Mouse (Mus musculus): ENCODE measurements around the gene Adarb1.

Adarb1 gene

GRCm38 (mm10) chr10:77255231-77255630 is 162.8 kb downstream of the Adarb1 start:
- in situ Hi-C loops (cut with MboI; ENCODE audit: low pct_unique_long_range_greater_than_20kb in 1 of 2, low sequenced_read_pairs in 2 of 2, unreplicated experiment in 1 of 2), result no loop called here

GRCm38 (mm10) chr10:77252790-77253189 is 165.3 kb downstream of the Adarb1 start:
- in situ Hi-C loops (cut with MboI; ENCODE audit: low pct_unique_long_range_greater_than_20kb in 1 of 2, low sequenced_read_pairs in 2 of 2, unreplicated experiment in 1 of 2), result loop anchor here (5.0 kb wide), 1 partner anchor 120 kb away; no protein-coding TSS in a partner anchor

- in situ Hi-C loops (cut with MboI; ENCODE audit: low pct_unique_long_range_greater_than_20kb in 1 of 2, low sequenced_read_pairs in 2 of 2, unreplicated experiment in 1 of 2), result loop anchor here (5.0 kb wide), 1 partner anchor 120 kb away; no protein-coding TSS in a partner anchor
These were observed 166.1 kb downstream of the Adarb1 start for GRCm38 (mm10) chr10:77251784-77252539.

DNA sequence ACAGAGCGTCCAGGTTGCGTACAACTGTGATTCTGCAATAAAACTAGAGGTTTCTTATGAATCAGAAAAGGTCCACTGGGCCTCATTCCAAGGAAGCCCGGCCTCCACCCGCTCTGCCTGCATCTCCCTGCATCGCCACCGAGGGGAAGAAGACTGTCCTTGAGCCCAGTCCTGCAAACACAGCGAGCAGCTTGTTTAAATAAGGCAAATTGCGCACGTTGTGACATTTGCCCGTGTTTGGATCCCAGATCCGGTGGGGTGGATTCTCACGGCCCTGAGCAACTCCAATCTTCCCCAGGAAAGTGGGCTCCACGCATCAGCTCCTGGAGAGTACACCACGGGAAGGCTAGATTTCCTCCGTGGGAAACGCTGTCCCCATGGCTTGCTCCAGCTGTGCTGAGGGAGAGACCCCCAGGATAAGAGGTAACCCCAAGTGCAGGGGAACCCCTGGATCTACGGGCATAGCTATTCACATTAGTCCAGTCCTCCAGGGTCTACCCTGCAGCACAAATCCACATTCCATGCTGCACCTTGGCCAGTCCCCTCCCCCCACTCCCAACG is 166.8 kb downstream of the Adarb1 start:
- in situ Hi-C loops (cut with MboI; ENCODE audit: low pct_unique_long_range_greater_than_20kb in 1 of 2, low sequenced_read_pairs in 2 of 2, unreplicated experiment in 1 of 2), result loop anchor here (5.0 kb wide), 1 partner anchor 119 kb away; no protein-coding TSS in a partner anchor

DNA sequence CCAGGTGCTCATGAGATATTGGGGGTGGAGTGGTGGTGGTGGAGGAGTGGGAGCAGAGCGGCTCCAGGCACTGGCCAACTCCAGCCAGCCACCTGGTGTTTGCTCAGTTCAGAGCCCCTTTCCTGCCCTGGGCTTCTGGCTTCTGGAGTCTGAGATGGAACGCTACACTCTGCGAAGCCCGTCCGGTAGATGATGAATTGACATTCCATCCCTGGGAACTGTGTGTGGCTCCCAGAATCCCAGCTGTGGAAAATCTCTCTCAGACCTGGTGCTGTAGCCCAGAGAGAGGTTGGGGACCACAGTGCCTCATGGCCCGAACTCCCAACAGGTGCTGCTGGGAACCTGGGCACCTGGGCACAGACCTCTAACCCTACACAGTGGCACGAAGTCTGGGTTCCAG is 170.4 kb downstream of the Adarb1 start:
- in situ Hi-C loops (cut with MboI; ENCODE audit: low pct_unique_long_range_greater_than_20kb in 1 of 2, low sequenced_read_pairs in 2 of 2, unreplicated experiment in 1 of 2), result no loop called here

DNA sequence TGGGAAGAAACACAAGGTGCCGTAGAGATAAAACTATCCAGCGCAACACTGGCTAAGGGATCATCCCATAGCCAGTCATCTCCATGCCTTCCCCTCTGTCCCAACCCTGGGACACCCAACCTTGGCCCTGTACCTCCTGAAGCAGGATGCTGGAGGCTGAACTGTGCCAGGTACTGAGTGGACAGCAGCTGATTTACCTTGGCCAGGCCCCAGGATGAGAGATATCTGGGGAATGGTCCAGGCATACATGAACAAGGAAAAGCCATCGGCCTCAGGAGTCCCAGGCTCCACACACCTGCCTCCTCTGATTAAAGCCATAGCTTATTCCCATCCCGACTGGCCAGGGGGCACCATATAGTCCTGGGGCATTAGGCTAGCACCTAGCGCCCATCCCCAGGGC is 171.0 kb downstream of the Adarb1 start:
- in situ Hi-C loops (cut with MboI; ENCODE audit: low pct_unique_long_range_greater_than_20kb in 1 of 2, low sequenced_read_pairs in 2 of 2, unreplicated experiment in 1 of 2), result no loop called here

DNA sequence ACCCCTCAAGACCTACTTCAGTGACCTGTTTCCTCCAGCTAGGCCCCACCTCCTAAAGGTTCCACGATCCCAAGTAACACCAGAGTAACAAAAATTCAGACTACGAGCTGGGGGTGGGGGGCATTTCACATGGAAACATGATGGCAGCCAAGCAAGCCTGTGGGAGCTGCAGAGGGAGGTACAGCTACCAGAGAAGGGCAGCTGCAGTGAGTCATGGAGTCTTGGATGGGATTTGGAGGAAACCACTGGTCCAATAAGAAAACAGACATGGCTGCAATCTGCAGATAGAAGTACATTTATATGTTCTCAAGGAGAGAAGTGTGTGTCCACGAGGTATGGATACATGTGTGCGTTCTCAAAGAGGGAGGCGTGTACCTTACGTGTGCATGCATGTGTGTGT is 173.3 kb downstream of the Adarb1 start:
- in situ Hi-C loops (cut with MboI; ENCODE audit: low pct_unique_long_range_greater_than_20kb in 1 of 2, low sequenced_read_pairs in 2 of 2, unreplicated experiment in 1 of 2), result no loop called here

GRCm38 (mm10) chr10:77243572-77244161 is 174.4 kb downstream of the Adarb1 start:
- in situ Hi-C loops (cut with MboI; ENCODE audit: low pct_unique_long_range_greater_than_20kb in 1 of 2, low sequenced_read_pairs in 2 of 2, unreplicated experiment in 1 of 2), result no loop called here

- in situ Hi-C loops (cut with MboI; ENCODE audit: low pct_unique_long_range_greater_than_20kb in 1 of 2, low sequenced_read_pairs in 2 of 2, unreplicated experiment in 1 of 2), result no loop called here
These were observed 175.2 kb downstream of the Adarb1 start for GRCm38 (mm10) chr10:77242871-77243270.

- in situ Hi-C loops (cut with MboI; ENCODE audit: low pct_unique_long_range_greater_than_20kb in 1 of 2, low sequenced_read_pairs in 2 of 2, unreplicated experiment in 1 of 2), result no loop called here
These were observed 175.7 kb downstream of the Adarb1 start for GRCm38 (mm10) chr10:77242396-77242795.

DNA sequence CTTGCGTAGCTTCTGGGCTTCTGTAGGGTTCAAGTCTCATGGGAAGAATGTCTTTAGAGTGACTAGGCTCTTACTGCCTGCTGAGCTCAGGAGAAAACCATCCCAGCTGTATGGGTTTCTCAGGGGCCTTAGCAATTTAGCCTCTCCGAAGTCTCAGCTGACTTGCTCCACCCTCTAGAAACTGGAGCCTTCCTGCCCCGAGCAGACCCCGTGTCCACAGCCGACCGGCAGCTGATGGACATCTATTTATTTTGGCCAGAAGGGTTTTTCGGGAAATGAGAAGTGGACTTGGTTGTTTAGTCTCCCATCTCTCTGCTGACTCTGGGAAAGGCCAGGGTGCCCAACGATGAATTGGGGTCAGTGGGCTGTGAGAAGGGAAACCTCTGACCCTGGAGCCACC is 177.3 kb downstream of the Adarb1 start:
- in situ Hi-C loops (cut with MboI; ENCODE audit: low pct_unique_long_range_greater_than_20kb in 1 of 2, low sequenced_read_pairs in 2 of 2, unreplicated experiment in 1 of 2), result no loop called here

Measured in mouse embryonic stem cell (cell line).